Mouse (Mus musculus): Measurements from ENCODE around the gene Ccl7.

- no peak for TF ChIP-seq CTCF (IDR thresholded peaks at IDR 0.05; ENCODE audit: low read depth)
- TF ChIP-seq EP300 (IDR thresholded peaks at IDR 0.05; ENCODE audit: low read depth), result no peak
Observed at GRCm38 (mm10) chr11:82011411-82012193, 33.9 kb upstream of the Ccl7 start.

All from heart, postnatal 0 days (tissue).